Mouse (Mus musculus): ENCODE measurements around the gene Nhsl1.

GRCm38 (mm10) chr10:18408635-18409034 is 89.8 kb downstream of the Nhsl1 start:
- TF ChIP-seq MAX (IDR thresholded peaks at IDR 0.05) (no peak), CTCF (IDR thresholded peaks at IDR 0.05; ENCODE audit: control insufficient read depth, insufficient read depth, insufficient read length) (no peak), CEBPB (IDR thresholded peaks at IDR 0.05; ENCODE audit: low read depth) (no peak), USF1 (IDR thresholded peaks at IDR 0.05; ENCODE audit: low read depth) (no peak), MYOD1 (IDR thresholded peaks at IDR 0.05; ENCODE audit: control insufficient read depth, insufficient read length, low read depth) (no peak), FOSL1 (IDR thresholded peaks at IDR 0.05; ENCODE audit: insufficient read depth, low read length, poor library complexity, severe bottlenecking) (no peak)

All from C2C12 (cell line).